Mouse (Mus musculus) sigmoid colon, adult 10 weeks (tissue): ENCODE measurements around the gene Megf8. TPM values are rescaled to one million over a fixed set of nuclear protein-coding genes. Genes with fewer than 3 reads are reported as not detected.

Experiments
- polyA plus RNA-seq: library from polyadenylated mRNA; stranded (reverse); fragments of 350-450 nt; fragmentation: Illumina TruSeq; extraction: RNeasy Lipid Tissue Mini Kit (QIAGEN cat#74804); gene quantifications from one replicate; pipeline ENCODE4 v1.2.3, GENCODE M21; 2014; ENCODE audit warnings: low read depth, low replicate concordance

Gene Megf8
- polyA plus RNA-seq, result 1.2 TPM

GRCm38 (mm10) chr7:25316532-25317445 is at the start of gene Megf8:
TSS of gene Megf8 (plus strand) at chr7:25317164.

GRCm38 (mm10) chr7:25267301-25267750 is 49.6 kb upstream of the Megf8 start, which contains the start of gene Cic:
TSS of gene Cic (plus strand) at chr7:25267704.

GRCm38 (mm10) chr7:25297454-25298325 is 19.3 kb upstream of the Megf8 start, which contains the start of gene Pafah1b3:
TSS of gene Pafah1b3 (minus strand) at chr7:25297986.

GRCm38 (mm10) chr7:25301063-25301462 is 15.9 kb upstream of the Megf8 start, which contains the start of gene Prr19:
TSS of gene Prr19 (plus strand) at chr7:25301411.

GRCm38 (mm10) chr7:25305956-25306613 is 10.9 kb upstream of the Megf8 start, which contains the start of gene Tmem145:
TSS of gene Tmem145 (plus strand) at chr7:25306106.

GRCm38 (mm10) chr7:25369058-25369749 is 52.2 kb downstream of the Megf8 start, which contains the start of gene Cnfn:
TSS of gene Cnfn (minus strand) at chr7:25369724.

GRCm38 (mm10) chr7:25398610-25399009 is 81.6 kb downstream of the Megf8 start, which contains the start of gene Lipe:
TSS of gene Lipe (minus strand) at chr7:25398710.

GRCm38 (mm10) chr7:25412833-25413441 is 96.0 kb downstream of the Megf8 start, which contains the start of gene Cxcl17:
TSS of gene Cxcl17 (minus strand) at chr7:25412886.

Other genes starting within 250 kb of the Megf8 start
- gene Grik5, start 244.8 kb upstream of the Megf8 start, polyA plus RNA-seq, result 0.63 TPM
- 0.95 TPM for gene Zfp574, start 244.6 kb upstream of the Megf8 start, polyA plus RNA-seq
- 1.7 TPM for gene Pou2f2, start 137.4 kb upstream of the Megf8 start, polyA plus RNA-seq
- gene Dedd2, start 96.5 kb upstream of the Megf8 start, polyA plus RNA-seq, result 1.9 TPM
- gene Zfp526, start 95.7 kb upstream of the Megf8 start, polyA plus RNA-seq, result 1.5 TPM
- gene Gsk3a, start 79.3 kb upstream of the Megf8 start, polyA plus RNA-seq, result 7.9 TPM
- 1.6 TPM for gene Erf, start 66.4 kb upstream of the Megf8 start, polyA plus RNA-seq
- gene Cic, start 49.5 kb upstream of the Megf8 start, polyA plus RNA-seq, result 20.7 TPM
- 9.2 TPM for gene Pafah1b3, start 19.2 kb upstream of the Megf8 start, polyA plus RNA-seq
- not detected for gene Prr19, start 15.8 kb upstream of the Megf8 start, polyA plus RNA-seq
- gene Tmem145, start 11.1 kb upstream of the Megf8 start, polyA plus RNA-seq, result not detected
- not detected for gene Cnfn, start 52.6 kb downstream of the Megf8 start, polyA plus RNA-seq
- not detected for gene Lipe, start 81.5 kb downstream of the Megf8 start, polyA plus RNA-seq
- gene Cxcl17, start 95.7 kb downstream of the Megf8 start, polyA plus RNA-seq, result not detected
- 3,714 TPM for gene Ceacam1, start 160.4 kb downstream of the Megf8 start, polyA plus RNA-seq
- gene Ceacam2, start 222.7 kb downstream of the Megf8 start, polyA plus RNA-seq, result 5.8 TPM